Mouse (Mus musculus) T-helper 1 cell (primary cell): Measurements from ENCODE around the gene Them7.

Experiments used
- in situ Hi-C: fragments of 300-600 bp; cut with MboI, MseI; formaldehyde crosslinking; loops from one replicate; pipeline ENCODE4 v1.15.1; 2025; ENCODE audit warnings: high pct_unique_total_duplicates

Them7 gene

DNA sequence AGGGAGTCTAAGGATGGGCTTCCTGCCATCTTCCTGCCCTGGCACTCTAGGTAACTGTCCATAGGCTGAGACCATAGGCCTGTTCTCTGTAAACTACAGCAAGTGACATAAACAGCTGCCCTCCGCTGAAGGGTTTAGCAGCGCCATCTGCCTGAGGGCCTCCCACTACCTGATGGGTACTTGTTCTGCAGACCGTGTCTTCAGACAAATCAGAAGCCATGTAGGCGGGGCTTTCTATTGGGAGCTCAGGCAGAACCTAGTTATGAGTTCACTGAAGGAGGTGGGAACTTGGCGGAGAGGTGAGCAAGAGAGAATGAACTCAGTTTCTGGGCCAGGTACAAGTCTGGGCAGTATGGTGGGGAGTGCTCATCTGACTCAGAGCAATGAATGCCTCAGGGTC lies 148.6 kb downstream of the Them7 start:
- in situ Hi-C loops = loop anchor here (5.0 kb wide), 1 partner anchor 45 kb away; no protein-coding TSS in a partner anchor

DNA sequence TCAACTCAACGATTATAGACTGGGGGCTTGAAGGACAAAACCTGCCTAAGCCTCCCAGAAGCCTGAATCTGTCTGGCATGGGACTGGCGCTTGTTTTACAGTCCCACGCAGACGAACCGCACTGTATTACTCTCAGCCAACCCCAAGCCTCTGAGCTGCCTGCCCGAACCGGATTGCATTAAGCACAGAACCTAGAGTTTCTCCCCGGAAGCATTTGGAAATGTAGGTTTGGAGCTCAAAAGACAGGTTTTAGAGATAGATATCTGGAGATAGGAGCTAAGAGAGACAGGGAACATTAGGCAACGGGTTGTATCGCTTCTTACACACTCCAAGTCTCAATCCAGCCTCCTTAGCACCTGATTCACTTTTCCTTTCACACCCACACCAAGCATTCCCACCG lies 149.5 kb downstream of the Them7 start:
- in situ Hi-C loops = loop anchor here (5.0 kb wide), 1 partner anchor 44 kb away; no protein-coding TSS in a partner anchor

DNA sequence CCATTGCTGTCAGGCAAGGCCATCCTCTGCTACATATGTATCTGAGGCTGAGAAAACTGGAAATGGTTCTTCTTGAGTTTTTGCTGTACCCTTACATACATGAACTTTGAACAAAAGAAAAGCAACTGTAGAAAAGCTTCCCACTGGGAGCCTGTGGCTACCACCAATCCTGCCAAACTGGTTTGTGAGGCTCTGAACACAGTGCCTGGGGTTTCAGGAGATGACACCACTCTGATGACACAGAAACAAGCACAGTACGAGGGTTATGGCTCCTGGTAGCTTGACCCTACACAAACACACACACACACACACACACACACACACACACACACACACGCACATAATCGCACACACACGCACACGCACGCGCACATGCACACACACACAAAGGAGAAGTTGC lies 151.1 kb downstream of the Them7 start:
- in situ Hi-C loops = no loop called here

DNA sequence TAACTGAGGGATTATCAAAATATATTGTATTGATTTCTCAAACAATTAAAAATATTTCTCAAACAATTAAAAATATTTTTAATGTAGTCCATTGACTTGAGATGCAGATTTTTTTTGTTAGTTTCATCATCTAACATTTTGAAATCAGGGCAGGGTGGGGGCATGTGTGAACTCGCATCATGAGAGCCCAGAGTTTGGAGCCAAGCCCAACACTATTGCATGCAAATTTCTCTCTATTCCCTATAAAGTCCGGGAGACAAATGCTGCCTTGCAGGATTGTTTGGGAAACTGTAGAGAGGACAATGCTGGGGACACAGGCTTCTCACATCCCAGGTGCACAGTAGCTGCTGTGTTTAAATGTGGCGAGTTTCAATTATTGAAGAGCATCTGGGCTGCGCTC lies 151.6 kb downstream of the Them7 start:
- in situ Hi-C loops = no loop called here

DNA sequence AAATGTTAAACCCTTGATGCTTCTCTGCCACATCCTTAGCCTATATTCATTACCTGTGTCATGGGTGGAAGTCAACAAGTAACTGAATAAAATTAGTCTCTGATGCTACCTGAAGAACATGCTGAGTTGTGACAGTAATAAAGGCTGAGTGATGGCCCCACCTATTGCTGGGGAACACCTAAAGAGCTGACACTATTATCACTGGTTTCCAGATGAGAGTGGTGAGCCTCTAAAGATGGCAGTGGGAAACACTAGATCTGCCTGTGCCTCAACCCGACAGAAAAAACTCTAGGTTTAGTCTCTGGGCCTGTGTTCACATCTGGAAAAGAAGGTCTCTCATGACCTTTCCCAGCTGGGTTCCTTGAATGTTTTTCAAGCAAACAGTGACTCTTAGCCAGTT lies 155.6 kb downstream of the Them7 start:
- in situ Hi-C loops = no loop called here

DNA sequence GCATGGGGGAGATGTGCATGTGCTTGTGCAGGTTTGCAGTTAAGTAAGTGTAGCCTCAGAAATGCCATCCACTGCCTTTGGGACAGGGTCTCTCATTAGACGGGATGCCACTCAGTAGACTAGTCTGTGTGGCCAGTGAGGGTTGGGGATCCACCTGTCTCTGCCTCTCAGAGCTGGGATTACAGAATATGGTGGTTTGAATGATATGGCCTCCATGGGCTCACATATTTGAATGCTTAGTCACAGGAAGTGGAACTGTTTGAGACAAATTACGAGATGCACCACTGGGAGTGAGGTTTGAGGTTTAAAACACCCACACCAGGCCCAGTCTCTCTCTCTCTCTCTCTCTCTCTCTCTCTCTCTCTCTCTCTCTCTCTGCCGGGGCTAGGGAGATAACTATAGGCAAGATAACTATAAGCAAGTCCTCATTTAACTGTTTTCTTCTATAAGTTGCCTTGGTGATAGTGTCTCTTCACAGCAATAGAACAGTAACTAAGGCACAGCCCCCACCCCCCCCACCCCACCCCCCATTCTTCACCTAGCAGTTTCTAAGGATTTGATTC lies 156.7 kb downstream of the Them7 start:
- in situ Hi-C loops = no loop called here

DNA sequence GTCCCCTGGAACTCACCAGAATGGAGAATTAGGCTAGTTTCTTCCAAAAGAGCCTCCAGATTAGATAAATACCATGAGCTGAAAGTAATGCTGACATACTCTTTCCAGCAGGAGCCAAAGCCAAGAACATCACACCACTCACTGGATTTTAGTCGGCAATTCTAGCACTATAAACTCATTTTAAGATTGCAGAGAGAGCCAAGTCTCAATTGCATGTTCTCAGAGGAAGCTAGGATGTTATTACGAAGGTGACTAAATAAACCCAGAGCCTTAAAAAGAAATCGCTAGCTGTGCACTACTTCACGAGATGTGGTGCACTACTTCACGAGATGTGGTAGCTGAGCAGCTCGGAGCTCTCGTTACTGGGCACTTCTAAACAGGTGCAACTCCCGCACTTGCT lies 158.9 kb downstream of the Them7 start:
- in situ Hi-C loops = no loop called here

DNA sequence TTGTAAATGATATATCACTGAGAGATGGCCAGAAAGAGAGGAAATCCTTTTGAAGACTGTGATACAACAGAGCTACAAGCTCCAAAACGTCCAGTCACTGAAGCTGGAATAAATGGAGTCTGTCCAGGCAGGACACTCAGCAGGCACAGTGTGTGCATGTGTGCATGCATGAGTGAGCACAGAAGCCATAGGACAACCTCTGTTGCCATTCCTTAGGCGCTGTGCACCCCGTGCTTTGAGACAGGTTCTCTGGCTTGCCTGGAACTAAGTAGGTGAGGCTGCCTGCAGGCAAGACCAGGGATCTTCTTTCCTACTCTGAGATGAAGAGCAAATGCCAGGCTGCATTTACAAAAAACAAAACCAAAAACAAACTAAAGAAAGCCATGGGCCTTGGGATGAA lies 160.9 kb downstream of the Them7 start:
- in situ Hi-C loops = no loop called here

DNA sequence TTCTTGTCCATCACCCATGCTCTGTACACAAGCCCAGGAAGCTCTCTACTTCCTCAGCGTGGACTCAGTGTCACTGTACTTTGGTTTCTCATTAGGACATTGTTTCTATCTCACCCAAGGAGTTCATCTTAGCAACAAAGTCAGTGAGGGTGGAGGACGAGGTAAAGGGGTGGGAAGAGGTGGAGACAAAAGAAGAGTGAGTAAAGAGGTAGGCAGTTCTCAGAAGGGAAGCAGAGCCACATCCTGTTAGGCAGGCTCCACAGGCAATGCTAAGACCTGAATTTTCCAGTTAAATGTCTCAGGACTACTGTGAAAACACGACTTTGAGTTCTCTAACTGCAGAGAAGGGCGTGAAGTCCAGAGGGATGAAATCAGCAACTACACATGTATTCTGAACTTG lies 162.3 kb downstream of the Them7 start:
- in situ Hi-C loops = no loop called here

DNA sequence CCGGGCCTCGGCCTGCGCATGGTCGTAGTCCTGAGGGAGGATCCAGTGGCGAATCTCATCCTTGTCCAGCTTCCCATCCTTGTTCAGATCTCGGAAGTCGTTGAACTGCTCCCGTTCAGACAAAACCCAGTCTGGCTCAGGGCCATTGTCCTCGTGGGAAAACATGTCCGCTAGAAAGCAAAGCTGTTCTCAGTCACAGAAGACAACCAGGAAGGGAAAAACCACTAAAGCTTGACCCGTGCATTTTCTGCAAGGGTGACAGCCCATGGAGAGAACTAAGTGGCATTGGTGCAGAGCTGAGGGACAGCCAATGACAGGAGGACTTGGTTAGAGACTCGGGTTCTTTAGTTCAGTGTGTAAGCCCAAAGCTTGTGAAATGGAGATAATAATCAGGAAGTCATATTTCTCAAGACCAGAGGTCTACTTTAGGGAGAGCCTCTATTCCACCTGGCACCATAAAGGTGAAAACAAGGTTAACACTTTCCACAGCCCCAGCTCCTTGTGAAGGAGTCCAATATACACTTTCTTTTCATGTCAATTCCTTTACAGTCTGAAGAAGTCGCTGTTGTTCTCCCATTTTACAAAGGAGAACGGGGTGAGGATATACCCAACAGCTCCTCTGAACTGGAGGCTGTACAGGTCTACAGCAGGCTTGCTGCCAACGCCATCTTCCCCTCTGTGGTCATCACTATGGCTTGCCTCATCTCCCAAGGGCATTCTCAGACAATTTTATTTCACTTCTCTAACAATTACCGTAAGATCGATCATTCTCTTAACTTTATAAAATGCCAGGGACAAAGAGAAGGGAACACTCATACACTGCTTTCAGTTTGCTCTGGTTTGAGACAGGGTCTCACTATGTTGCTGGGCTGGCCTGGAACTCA lies 165.1 kb downstream of the Them7 start:
- in situ Hi-C loops = no loop called here

DNA sequence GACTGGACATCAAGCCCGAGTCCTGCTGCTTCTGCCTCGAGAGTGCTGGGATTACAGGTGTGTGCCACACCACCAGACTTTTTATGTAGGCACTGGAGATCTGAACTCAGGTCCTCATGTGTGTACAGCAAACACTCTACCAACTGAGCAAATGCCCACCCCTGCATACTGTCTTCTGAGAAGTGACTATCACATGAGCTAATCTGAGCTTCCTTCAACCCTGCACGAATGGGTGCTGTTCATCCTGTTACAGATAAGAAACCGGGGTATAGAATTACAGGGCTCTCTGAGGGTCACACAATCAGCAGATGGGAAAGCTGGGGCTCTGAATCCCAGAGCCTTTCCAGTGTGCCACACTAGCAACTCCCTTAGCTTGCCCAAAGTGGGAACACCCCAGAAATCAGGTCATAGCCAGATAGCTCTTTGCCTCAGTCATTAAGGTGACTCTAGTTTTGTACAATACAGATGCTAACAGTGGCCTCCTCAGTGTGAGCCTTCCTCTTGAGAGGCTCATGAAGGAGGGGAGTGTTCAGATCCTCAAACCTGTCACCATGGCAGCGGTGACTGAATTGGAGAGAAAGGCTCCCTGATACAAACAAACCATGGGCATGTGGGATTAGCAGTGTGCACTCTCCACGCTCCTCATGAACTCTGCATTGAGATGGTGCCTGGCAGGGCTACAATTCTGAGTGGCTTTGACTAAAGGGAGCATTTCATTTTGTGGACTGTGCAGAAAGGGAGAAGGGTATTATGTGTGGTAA lies 166.7 kb downstream of the Them7 start:
- in situ Hi-C loops = no loop called here

DNA sequence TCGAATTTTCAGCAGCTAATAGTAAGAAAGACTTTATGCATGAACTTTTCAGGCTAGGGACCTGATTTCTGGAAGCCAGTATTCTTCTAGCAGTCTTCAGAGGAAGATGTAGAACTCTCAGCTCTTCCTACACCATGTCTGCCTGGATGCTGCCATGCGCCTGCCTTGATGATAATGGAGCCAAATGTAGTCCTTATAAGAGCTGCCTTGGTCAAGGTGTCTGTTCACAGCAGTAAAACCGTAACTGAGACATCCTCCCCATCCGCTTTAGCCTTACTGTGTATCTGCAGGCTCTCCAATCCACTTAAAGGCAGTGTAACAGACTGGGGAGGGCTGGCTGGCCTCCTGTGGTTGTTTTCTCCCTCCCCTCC lies 167.3 kb downstream of the Them7 start:
- in situ Hi-C loops = no loop called here

DNA sequence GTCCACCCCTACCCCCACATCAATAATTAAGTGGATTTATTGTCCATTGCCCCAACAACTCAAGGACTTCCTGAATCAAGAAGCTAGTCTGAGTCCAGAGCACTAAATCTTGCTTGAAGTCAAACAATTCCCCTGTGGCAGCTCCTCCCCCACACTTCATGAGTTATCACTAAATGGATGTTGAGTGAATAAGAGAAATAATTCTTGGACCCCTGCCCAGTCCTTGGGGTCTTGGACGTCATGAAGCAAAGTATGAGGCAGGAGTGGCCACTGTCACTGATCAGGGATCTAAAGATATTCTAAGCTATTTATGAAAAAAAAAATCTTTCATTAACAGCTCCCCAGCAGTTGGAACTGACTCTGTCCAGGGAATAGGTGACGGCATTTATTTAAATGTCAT lies 168.4 kb downstream of the Them7 start:
- in situ Hi-C loops = no loop called here

DNA sequence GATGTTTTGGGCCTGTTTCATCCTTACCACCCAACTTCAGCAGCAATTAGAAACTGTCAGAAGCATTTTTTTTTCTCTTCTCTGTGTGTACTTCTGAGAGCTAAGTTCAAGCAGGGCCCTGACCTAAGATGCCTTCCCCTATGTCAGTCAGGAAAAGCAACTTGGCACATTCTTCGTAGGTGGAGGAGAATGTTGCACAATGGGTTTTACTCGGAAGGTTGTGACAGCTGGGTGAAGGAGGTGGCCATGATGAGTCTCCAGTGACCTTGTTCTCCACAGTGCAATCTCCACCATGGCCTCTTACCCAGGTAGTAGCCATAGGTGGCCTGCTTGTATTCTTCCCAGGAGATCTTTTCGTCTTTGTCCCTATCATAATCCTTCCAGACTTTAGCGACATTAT lies 170.3 kb downstream of the Them7 start:
- in situ Hi-C loops = no loop called here

DNA sequence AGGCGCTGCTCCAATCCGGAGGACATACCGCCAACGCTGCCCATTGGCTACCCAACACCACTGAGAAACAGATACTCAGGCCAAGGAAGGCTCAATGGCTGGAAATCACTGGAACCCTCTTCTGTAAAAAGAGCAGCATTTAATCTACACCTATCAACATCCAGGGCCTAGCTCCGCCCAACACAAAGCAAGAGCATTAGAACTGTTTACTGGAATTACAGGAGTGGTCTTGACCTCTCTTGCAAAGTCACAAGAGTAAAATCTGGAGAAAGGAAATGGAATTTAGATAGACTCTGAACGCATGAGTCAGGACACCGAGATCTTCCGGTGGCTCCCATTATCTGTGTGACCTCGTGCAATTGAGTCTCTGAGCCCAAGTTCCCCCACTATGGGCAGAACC lies 171.9 kb downstream of the Them7 start:
- in situ Hi-C loops = no loop called here

DNA sequence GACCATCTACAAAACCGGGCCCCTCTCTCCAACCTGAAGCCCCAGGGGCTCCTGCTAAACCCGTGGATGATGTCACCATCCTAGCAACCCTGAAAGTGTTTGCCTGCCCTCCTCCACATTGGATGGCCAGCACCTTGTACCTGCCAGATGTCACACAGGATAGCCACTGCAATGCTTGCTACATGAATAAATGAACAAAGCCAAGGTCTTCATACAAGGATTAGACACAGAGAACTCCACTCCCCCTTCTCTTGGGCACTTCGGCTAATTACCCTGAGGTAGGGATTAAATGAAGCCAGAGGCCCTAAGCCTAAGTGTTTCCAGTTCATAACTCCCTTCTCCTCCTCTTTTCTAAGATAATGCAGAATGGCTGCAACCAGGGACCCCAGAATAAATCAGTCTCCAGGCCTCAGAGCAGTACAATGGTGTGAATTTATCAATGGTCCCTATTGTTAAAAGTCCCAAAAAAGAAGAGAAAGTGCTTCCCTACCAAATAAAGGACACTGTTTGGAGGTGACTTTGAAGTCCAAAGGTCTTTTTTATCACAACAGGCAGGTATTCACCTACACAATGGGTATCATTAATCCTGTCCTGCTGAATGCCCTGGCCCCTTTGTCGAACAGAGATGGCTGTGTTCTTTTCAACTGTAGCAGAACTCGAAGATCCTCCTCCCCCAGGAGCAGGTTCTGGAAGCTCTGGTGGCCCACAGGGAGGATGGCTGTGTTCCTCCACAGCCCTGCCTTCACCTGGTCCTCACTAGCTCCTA lies 173.5 kb downstream of the Them7 start:
- in situ Hi-C loops = no loop called here

DNA sequence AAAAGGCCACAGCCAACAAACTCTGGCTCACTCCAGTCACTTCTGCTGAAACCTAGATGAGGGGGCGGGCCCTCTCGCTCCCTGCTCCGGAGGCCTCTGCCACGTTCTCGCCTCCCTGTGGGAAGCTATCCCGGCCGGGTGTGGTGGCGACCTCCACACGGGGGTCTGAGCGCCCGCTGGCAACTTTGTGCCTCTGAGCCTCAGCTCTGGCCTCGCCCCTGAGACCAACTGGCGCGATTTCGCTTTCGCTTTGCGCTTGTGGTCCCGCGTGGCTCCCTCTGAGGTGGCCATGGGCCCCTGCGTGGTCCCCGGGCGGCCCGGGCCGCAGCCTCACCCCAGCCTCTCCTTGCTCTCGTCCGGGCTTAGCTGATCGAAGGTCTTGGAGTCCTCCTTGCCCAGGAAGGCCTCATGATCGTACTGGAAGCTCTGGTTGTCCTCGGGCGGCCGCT lies 174.5 kb downstream of the Them7 start:
- in situ Hi-C loops = no loop called here

DNA sequence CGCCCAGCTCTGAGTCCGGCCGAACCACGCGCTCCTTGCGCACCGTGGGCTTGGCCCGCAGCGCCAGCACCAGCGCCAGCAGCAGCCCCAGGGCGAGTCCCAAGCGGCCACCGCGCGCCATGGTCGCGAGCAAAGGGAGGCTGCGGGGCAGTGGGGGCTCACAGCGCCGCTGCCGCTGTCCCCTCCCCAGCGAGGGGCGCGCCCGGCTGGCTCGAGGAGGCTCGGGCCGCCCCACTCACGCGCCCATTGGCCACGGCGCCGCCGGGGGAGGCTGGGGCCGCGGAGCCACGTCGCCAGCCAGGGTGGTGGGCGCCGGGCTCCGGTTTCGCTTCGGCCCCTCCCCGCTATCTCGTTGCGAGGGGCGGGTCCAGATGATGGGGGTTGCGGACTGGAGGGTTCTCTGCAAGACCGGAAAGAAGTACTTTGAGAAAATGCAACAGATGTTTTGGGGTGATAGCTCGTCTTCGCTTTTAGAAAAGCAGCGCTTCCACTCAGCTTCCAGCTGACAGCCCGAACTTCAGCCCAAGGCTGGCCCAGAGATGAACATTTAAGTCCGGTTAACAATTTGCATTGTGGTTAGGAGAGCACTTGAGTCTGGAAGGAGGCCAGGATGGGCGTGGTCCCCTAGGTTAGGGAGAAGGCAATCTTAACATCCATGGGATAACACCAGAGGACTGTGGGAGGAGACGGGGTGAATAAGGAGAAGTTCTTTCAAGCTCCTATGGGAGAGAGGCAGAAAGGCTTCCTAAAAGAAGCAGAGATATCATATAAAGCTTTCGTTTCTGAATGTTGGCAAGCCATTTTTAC lies 175.2 kb downstream of the Them7 start, which contains the start of gene Rcn1:
Gene Rcn1, minus strand, starts transcription at position 235 of the 807 bp plus-strand sequence.
- in situ Hi-C loops = no loop called here

DNA sequence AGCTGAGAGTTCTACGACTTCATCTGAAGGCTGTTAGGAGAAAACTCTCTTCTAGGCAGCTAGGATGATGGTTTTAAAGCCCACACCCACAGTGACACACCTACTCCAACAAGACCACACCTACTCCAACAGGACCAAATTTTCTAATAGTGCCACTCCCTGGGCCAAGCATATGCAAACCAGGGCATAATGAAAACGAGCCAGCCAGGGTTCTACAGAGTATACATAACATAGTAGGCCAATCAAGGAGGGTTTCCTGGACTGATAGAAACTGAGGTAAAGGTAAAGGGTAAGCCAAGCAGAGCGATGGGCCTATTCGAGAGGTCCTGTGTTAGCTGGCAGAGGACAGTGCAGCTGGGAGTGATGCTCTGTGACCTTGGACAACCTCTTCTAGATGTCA lies 176.4 kb downstream of the Them7 start:
- in situ Hi-C loops = no loop called here

DNA sequence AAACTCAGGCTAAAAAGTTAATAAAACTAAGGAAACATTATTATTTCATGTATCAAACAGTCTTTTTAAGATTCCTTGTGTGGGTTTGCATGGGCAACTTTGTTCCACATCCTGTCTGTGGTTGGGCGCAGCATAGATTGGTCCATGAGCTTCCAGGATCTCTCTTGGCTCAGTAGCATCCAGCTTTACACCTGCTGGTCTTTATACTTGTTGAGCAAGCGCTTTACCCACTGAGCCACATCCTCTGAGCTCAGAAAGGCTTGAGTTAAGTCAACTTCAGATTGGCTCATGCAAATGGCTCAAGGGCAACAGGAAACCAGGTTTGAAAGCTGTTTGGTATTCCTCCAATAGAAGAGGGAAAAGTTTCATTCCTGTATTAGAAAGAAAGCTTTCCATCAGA lies 178.1 kb downstream of the Them7 start:
- in situ Hi-C loops = no loop called here

DNA sequence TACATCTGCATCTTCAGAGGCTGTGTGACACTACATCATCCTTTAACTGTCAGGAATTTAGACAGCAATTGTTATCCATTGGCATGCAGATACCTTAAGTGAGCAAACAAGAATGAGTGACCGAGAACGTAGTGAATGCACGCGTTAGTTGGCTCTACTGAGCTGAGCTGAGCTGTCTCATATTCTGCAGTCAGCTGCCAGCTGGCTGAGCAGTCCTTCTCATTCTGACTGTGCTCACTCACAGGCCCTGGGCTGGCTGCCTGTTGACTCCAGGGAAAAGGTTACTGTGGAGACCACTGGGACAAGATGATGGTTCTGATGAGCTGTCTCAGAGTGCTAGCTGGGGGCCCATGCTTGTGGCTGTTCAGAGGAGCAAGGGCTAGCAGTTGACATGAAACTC lies 184.4 kb downstream of the Them7 start:
- in situ Hi-C loops = no loop called here
